Mouse (Mus musculus): ENCODE measurements around the gene Tmem254c. TPM values are rescaled to one million over a fixed set of nuclear protein-coding genes. Genes with fewer than 3 reads are reported as not detected.
"Not testable (repeated sequence)": the region's sequence is repeated elsewhere in the genome, so short reads cannot be mapped to it uniquely, and the experiment has no call there.

The Tmem254c gene
- polyA plus RNA-seq, 1 experiment = 10.8 TPM

GRCm38 (mm10) chr14:26021555-26021954 lies 45.6 kb downstream of the Tmem254c start:
- not testable (repeated sequence) for H3K9me3 ChIP-seq; H3K27me3 ChIP-seq (replicated peaks); H3K4me1 ChIP-seq; H3K36me3 ChIP-seq (replicated peaks; ENCODE audit: low read length); H3K4me3 ChIP-seq (replicated peaks)

- not testable (repeated sequence) for H3K27me3 ChIP-seq (replicated peaks); H3K36me3 ChIP-seq (replicated peaks; ENCODE audit: low read length); H3K9me3 ChIP-seq; H3K4me1 ChIP-seq; H3K4me3 ChIP-seq (replicated peaks)
These were observed 50.7 kb downstream of the Tmem254c start for GRCm38 (mm10) chr14:26016414-26016813.

Other genes with a start within 250 kb of the Tmem254c start
- 67.6 and 164 TPM in 2 replicates for gene Anxa11, start 225.2 kb downstream of the Tmem254c start, polyA plus RNA-seq (2012; ENCODE audit: insufficient read depth, low replicate concordance)
- not detected in 2 replicates for gene Plac9a, start 164.3 kb downstream of the Tmem254c start, polyA plus RNA-seq (2012; ENCODE audit: insufficient read depth, low replicate concordance)
- gene Tmem254a, start 139.7 kb downstream of the Tmem254c start, polyA plus RNA-seq (2012; ENCODE audit: insufficient read depth, low replicate concordance) = 0.85 TPM in 1 of 2 replicates, not detected in the other
- not detected in 2 replicates for gene Cphx1, start 129.1 kb downstream of the Tmem254c start, polyA plus RNA-seq (2012; ENCODE audit: insufficient read depth, low replicate concordance)
- gene Duxbl1, start 88.8 kb downstream of the Tmem254c start, polyA plus RNA-seq (2012; ENCODE audit: insufficient read depth, low replicate concordance) = not detected in 2 replicates
- gene Gm9780, start 24.6 kb downstream of the Tmem254c start, polyA plus RNA-seq (2012; ENCODE audit: insufficient read depth, low replicate concordance) = not detected in 2 replicates
- gene Cphx2, start 14.2 kb upstream of the Tmem254c start, polyA plus RNA-seq (2012; ENCODE audit: insufficient read depth, low replicate concordance) = not detected in 2 replicates
- not detected in 2 replicates for gene Cphx3, start 14.9 kb upstream of the Tmem254c start, polyA plus RNA-seq (2012; ENCODE audit: insufficient read depth, low replicate concordance)
- not detected in 2 replicates for gene Duxbl2, start 51.0 kb upstream of the Tmem254c start, polyA plus RNA-seq (2012; ENCODE audit: insufficient read depth, low replicate concordance)
- not detected in 2 replicates for gene Plac9b, start 115.1 kb upstream of the Tmem254c start, polyA plus RNA-seq (2012; ENCODE audit: insufficient read depth, low replicate concordance)
- 2.4 TPM in 1 of 2 replicates, not detected in the other for gene Tmem254b, start 139.7 kb upstream of the Tmem254c start, polyA plus RNA-seq (2012; ENCODE audit: insufficient read depth, low replicate concordance)
- not detected in 2 replicates for gene Duxbl3, start 190.6 kb upstream of the Tmem254c start, polyA plus RNA-seq (2012; ENCODE audit: insufficient read depth, low replicate concordance)

Measured in megakaryocyte, embryonic 14.5 days (primary cell).